9 mouse cellular contexts compared by ENCODE assay signal in genomic region chr17:85485946-85486533, GRCm38 (mm10).
DNase-seq lines count a peak whose midpoint lies in the region; ATAC-seq and TF ChIP-seq lines count a peak whose summit lies in the region.
"Had no signal": no experiment of that assay in that cellular context is flagged by ENCODE, and none has a peak within 500 bp of the region (broad histone marks: within the 10 kb centered on the region; RNA-seq: fewer than 3 reads in every experiment).

No protein-coding gene starts in this region.

- intact Hi-C loops in left cerebral cortex, postnatal 4 days (cut with DNase I): loop anchor here (10.0 kb wide), 1 partner anchor 119 kb away; no protein-coding TSS in a partner anchor
- intact Hi-C loops in left cerebral cortex, adult 2 months (cut with DNase I): loop anchor here (5.0 kb wide), 3 partner anchors 121 to 311 kb away; partner anchors contain the start of gene Six2

- H3K36me3 ChIP-seq in limb, embryonic 11.5 days (ENCODE audit: control insufficient read depth, insufficient read depth, low read length): no peaks in the 10 kb centered on the region

- H3K4me2 ChIP-seq in limb, embryonic 11.5 days (ENCODE audit: low read depth, severe bottlenecking): peak overlapping the region; percentile 40

- under 1% methylated on average over 14 of the region's 14 CpGs for WGBS in limb, embryonic 11.5 days

- no peak overlapping the region for H3K27ac ChIP-seq in left cerebral cortex, adult 2 months
- H3K27ac ChIP-seq in limb, embryonic 11.5 days (replicated peaks; ENCODE audit: low read depth, low read length): no peak overlapping the region

- no peak for TF ChIP-seq CTCF in left cerebral cortex, adult 2 months (IDR thresholded peaks at IDR 0.05)

- no peak for ATAC-seq in limb, embryonic 11.5 days (ENCODE audit: insufficient number of reproducible peaks, low FRiP score, low TSS enrichment, low read depth)

- no peak overlapping the region for H3K9ac ChIP-seq in limb, embryonic 11.5 days (ENCODE audit: low read length)

- no peak overlapping the region for H3K4me3 ChIP-seq in left cerebral cortex, adult 2 months
- H3K4me3 ChIP-seq in limb, embryonic 11.5 days (ENCODE audit: low read depth, low read length): no peak overlapping the region

- no peaks in the 10 kb centered on the region for H3K9me3 ChIP-seq in limb, embryonic 11.5 days (ENCODE audit: control insufficient read depth, low read length)

- peaks cover 9% of the 10 kb centered on the region for H3K4me1 ChIP-seq in limb, embryonic 11.5 days (ENCODE audit: control insufficient read depth, insufficient read depth, low read length)

- H3K27me3 ChIP-seq in limb, embryonic 11.5 days (ENCODE audit: control insufficient read depth, insufficient read depth, low read length): peaks cover 85% of the 10 kb centered on the region

- DNase-seq in cerebellum, postnatal 25 days: peak; percentile 28 to 39
- no peak for DNase-seq in cerebellum, adult 8-10 months
- DNase-seq in left cerebral cortex, postnatal 4 days: peak; percentile 43
- no peak for DNase-seq in left cerebral cortex, adult 2 months (ENCODE audit: extremely low spot score in 1 of 2, low spot score in 2 of 2)
- no peak for DNase-seq in limb, embryonic 11.5 days (ENCODE audit: low spot score)
- DNase-seq in retina, embryonic 14.5 days (ENCODE audit: low spot score): peak; percentile 71
- DNase-seq in left cerebral cortex, adult 9 months (ENCODE audit: low spot score in 2 of 2): no peak
- DNase-seq in gastrocnemius, postnatal 10 days: no peak
- DNase-seq: lung, adult 2 months had no signal

Comparison
In these comparisons a context has a peak if more than half of its experiments do, and no peak if none do; other contexts are left out.
1. DNase-seq: peak in cerebellum, postnatal 25 days (2 of 2), left cerebral cortex, postnatal 4 days (single experiment) and retina, embryonic 14.5 days (single experiment); none in cerebellum, adult 8-10 months (single experiment), left cerebral cortex, adult 2 months (0 of 2), limb, embryonic 11.5 days (single experiment), left cerebral cortex, adult 9 months (0 of 2) and gastrocnemius, postnatal 10 days (single experiment).